Mouse (Mus musculus): Measurements from ENCODE around the gene Ocln.

Gene Ocln

GRCm38 (mm10) chr13:100552369-100553041, at the start of gene Ocln:
Gene Ocln (minus strand): TSS chr13:100552718.
- DNase-seq (ENCODE audit: low spot score): no peak

- DNase-seq (ENCODE audit: low spot score): no peak
Observed at GRCm38 (mm10) chr13:100601034-100601433, 48.5 kb upstream of the Ocln start.

- DNase-seq (ENCODE audit: low spot score): no peak
Observed at GRCm38 (mm10) chr13:100600317-100600716, 47.8 kb upstream of the Ocln start.

DNA sequence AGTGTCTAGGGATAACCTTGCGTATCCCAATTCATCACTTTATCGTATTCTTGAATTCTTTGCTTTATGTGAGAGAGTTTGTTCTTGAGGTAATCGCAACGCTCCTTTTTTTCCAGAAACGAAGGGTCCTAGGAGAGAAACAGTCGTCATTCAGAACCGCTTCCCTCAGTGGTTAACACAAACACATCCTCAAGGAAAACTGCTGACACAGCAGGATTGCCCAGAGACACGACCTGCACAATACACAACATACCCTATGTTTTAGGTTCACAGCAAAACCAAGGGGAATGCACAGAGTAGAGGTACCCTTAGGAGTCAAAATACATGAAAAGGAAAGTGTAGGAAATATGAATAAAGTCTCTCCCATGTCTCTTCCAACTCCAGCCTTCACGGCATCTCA, 44.8 kb upstream of the Ocln start:
- no peak for DNase-seq (ENCODE audit: low spot score)

DNA sequence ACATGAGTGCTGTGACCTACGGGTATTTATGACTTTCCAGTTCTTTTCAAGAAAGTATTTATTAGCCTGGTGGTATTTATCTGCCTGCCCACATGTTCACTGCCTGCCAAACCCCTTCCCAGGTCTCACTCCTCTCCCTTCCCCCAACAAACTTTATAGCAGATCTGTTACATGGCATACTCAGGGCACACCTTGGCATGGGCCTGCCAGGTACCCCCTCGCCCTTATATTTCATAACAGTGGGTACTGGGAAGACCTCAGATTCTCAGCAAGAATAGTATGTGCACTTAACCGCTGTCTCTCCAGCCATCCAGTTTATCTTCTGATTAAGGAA, 43.0 kb upstream of the Ocln start:
- no peak for DNase-seq (ENCODE audit: low spot score)

- no peak for DNase-seq (ENCODE audit: low spot score)
Observed at GRCm38 (mm10) chr13:100594838-100595551, 42.5 kb upstream of the Ocln start.

DNA sequence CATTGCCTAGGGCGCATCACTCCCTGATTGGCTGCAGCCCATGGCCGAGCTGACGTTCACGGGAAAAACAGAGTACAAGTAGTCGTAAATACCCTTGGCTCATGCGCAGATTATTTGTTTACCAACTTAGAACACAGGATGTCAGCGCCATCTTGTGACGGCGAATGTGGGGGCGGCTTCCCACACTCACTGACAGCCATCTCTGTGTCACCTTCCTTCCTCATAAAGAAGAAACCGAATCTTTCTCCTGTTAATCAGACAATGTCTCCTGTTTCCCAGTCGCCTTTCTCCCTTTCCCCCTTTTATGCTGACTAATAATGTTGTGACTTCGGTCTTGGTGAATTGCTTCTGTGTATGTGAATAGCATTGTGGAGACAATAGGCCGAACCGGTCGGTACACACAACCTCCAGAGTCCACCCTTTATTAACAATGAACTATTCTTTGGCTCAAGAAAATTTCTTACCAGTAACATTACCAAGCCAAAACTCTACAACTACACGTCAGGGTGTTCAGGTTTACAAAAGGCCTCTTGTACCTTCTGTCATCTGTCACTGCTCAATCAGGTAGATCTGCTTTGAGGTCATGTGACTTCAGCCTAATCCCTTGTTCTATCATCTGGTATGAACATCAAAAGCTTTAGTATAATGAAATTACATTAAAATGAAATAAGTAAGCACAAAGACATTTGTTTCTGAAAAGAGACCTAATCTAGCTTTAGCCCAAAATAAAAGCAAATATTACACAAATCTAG, 41.7 kb upstream of the Ocln start:
- peak; percentile 79 for DNase-seq (ENCODE audit: low spot score)

DNA sequence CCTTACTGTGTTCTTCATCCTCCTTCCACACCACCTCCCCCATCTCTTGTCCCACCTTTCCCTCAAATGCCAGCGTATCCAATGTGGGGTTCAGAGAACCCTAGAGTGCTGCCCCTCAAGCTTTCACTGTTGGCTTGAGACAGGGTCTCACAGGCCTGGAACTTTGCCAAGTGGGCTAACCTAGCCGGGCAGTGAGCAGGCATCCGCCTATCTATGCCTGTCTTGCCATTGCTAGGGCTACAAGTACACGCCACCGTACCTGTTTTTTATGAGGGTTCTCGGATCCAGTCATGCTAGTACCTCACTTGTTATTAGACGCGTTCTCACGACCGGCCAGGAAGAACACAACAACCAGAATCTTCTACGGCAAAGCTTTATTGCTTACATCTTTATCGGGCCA, 36.1 kb upstream of the Ocln start:
- DNase-seq (ENCODE audit: low spot score): no peak

DNA sequence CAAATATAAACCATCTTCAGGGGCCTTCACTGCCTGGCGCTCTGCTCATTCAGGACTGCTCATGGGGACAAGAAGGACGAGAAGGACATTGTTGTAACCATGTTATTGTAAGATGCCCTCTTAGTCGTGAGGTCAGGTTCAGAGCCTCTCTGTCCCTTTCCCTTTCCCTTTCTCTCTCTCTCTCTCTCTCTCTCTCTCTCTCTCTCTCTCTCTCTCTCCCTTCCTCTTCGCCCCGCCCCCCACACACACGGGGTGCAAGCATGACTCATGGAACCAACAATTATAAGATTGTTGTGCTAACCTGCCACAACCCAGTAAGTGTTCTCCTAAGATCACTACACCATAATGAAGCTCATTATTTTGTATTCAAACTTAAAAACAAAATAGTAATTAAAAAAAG, 29.6 kb upstream of the Ocln start:
- DNase-seq (ENCODE audit: low spot score): no peak

GRCm38 (mm10) chr13:100581701-100582100, 29.2 kb upstream of the Ocln start:
- DNase-seq (ENCODE audit: low spot score): no peak

- no peak for DNase-seq (ENCODE audit: low spot score)
Observed at GRCm38 (mm10) chr13:100579951-100580350, 27.4 kb upstream of the Ocln start.

- DNase-seq (ENCODE audit: low spot score): no peak
Observed at GRCm38 (mm10) chr13:100579220-100579619, 26.7 kb upstream of the Ocln start.

- DNase-seq (ENCODE audit: low spot score): peak; percentile 42
Observed at GRCm38 (mm10) chr13:100575950-100576349, 23.4 kb upstream of the Ocln start.

DNA sequence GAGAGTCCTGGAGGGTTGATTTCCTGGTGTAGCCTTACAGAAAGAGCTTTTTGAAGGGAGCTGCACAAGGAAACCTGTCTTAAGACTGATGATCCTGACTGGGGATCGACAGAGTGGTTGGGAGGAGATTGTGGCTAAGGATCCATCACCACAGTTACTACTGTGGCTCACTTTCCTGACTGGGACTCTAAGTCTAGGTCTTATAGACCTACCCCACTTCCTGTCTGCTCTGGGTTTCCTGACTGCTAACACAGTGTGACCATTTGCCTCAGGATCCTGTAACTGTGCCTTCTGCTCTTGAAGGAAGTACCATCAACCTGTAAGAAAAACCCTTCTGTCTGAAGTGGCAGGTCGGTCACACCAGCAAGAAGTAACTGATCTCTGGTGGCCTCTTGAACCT, 18.2 kb upstream of the Ocln start:
- DNase-seq (ENCODE audit: low spot score): no peak

- no peak for DNase-seq (ENCODE audit: low spot score)
Observed at GRCm38 (mm10) chr13:100568359-100568758, 15.8 kb upstream of the Ocln start.

GRCm38 (mm10) chr13:100559449-100559848, 6.9 kb upstream of the Ocln start:
- DNase-seq (ENCODE audit: low spot score): no peak

GRCm38 (mm10) chr13:100557011-100557410, 4.5 kb upstream of the Ocln start:
- DNase-seq (ENCODE audit: low spot score): no peak

GRCm38 (mm10) chr13:100553042-100553437, 522 bp upstream of the Ocln start:
- no peak for DNase-seq (ENCODE audit: low spot score)

DNA sequence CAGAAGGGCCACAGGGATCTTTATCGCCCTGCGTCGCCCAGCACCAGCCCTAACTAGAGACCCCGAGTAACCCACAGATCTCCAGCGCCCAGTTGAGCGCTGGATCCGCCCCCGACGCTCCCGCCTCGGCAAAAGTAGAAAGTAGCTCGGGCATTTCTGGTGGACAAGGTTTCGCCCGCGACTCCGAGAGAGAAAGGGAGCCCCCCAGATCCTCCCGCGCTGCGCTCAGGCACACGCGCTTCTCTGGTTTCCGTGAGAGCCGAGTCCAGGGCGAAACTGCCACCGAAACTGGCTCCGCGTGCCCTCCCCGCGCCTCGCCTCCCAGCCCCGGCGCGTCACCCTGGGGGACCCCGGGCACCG, 529 bp downstream of the Ocln start:
- DNase-seq (ENCODE audit: low spot score): no peak

- DNase-seq (ENCODE audit: low spot score): no peak
Observed at GRCm38 (mm10) chr13:100551371-100552008, 1.0 kb downstream of the Ocln start.

DNA sequence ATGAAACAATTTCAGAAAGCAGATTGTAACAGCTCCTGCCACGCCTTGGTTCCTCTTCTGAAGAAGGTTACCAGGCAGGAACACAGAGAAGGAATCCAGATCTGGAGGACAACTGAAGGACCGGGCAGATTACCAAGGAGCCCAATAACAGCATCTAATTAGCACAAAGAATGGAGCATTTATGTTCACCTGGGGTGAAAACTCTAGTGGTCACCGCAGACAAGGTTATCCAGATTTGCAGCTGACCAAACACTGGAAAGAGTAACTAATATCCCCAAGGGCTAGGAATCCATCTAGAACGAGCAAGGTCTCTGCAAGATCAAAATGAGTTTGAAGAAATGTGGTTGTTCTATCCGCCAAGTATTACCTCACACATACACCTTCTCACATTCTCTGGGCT, 5.2 kb downstream of the Ocln start:
- no peak for DNase-seq (ENCODE audit: low spot score)

DNA sequence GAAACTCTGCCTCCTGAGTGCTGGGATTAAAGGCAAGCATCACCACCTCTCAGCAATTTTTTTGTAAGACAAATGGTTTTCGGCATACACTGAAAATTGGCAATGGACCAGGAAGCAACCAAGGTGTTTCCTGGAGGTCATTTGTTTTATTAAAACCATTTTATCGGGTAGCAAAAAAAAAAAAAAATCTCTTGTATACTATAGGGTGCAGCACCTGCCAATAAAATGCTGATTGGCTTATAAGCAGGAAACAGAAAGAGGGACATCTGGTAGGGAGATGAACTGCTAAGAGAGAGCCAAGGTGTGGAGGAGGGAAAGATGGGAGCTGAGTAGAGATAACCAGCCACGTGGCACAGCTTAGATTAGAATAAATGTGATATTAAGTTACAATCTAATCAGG, 7.0 kb downstream of the Ocln start:
- DNase-seq (ENCODE audit: low spot score): no peak

DNA sequence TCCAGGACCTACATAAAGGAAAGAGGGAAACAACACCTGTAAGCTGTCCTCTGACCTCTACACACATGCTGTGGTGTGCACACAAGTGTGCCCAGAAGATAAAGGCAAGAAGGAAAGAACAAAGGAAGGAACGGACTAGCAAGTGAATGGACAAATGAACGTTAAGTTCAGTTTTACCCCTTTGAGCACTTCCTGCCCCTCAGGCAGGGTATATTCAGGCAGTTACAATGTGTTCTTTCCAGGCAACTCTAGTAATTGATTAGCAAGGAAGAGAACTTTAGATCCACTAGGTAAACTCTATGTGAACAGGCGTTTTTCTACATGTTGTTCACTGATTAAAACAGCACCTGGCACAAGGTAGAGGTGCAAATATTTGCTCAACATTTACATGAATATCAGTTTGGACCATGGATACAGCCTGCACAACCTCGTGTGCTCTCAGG, 8.3 kb downstream of the Ocln start:
- no peak for DNase-seq (ENCODE audit: low spot score)

All from T-cell, adult 2 months (primary cell).